Mouse (Mus musculus): ENCODE results near the gene Stk10.

The Stk10 gene

DNA sequence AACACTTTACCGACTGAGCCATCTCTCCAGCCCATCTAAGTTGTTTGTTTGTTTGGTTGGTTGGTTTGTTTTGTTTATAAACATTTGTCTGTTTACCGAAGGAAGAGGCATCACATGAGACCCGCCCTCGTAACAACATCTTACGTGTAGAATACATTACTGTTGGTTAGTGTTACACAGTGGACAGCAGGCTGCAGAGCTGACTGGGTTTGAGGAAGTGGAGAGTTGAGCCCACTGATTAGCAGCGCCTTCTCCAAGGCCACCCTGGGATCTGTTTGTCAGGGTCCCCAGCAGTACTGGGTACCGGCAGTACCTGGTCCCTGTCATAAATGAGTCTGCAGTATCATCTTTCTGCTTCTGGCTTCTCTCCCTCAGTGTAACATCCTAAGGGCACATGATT, 35.0 kb downstream of the Stk10 start:
- no peak for DNase-seq (ENCODE audit: low spot score in 2 of 2)

DNA sequence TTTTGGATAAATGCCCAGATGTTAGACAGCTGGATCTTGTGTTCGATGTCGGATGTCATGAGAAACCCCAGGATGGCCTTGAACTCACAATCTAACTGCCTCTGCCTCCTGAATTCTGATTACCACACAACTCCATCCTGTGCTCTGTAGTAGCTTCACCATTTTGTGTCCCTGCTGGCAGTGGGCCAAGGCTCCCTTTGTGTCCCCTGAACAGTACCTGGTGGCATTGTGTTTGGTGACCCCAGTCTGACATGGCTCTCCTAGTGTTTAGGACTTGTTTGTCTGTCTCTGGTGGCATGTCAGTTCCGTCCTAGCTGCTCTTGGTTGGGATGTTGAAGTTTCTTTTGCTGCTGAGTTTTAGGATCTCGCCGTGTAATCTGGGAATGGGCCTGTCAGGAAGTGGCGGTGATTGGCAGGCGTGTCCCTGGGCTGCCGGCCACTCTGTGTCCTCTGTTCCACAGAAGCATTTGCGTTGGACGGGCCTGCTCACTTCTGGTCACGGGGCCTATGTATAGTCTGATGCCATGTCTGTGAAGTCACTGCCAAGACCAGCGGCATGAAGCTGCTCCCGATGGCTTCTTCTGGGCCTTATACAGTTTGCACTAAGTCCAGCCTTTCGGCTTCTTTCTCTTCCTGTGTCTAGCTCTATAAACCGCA, 35.7 kb downstream of the Stk10 start:
- no peak for DNase-seq (ENCODE audit: low spot score in 2 of 2)

DNA sequence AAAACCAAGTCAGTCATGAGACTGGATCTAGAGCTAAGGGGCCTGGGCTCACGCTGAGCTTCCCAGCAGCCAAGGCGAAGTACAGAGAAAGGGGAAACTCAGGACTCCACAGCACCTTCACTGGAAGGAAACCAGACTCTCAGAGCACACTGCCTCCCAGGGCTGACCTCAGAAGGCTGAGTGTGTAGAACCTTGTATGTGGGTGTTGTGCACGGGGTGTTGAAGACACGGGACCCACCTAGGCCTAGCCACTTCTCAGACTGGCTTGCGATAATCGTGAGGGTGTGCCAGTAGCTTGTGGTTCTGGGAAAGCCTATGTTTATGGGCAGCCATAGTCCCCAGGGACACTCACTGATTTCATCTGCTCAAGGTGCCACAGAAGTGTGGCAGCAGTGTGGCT, 38.0 kb downstream of the Stk10 start:
- DNase-seq (ENCODE audit: low spot score in 2 of 2): no peak

DNA sequence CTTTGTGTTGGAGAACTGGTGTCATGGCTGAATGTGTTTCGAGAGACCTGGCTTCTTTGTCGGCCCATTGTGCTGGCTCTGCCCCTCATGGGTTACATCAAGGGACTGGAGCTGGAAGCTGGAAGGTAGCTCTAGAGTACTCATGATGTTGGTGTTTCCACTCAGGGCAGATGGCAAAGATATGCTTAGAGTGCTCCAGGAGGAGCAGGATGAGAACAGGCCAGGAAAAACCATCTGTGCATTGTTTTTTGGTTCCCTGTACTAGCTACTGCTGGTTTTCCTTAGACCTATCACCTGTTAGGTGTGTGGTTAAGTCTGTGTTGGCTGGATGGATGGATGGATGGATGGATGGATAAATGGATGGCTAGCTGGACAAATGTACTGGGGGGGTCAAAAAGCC, 40.6 kb downstream of the Stk10 start:
- no peak for DNase-seq (ENCODE audit: low spot score in 2 of 2)

DNA sequence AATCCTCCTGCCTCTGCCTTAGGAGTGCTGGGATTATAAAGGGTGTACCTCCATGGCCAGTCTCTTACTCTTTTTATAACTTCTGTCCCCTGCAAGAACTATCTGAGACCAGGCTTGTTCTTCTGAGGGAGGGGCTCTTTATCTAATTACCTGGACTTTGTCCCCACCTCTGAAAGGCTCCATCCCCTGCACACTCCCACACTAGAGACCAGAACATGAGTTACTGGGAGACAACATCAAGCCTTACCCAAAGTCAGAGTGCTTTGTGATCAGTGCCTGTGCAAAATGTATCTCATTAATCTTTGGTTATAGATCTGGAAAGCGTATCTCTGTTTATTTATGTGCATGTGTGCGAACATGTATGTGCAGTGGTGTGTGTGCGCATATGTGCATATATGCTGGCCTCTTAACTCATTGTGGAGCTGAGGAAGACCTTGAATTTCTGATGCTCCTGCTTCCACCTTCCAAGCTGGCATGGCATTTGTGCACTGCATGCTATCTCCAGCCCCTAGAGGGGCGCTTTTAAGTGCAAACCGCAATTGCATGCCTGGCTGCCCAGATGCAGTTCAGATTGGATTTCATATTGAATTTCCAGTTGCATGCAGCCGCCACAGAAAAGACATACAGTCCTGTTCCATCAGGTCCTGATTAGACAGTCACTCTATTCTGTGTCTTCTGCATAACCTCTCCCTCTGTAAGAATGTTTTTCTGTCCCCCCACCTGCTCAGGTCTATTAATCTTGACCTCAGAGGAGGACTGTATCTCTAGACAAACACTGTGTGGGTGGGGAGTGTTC, 43.1 kb downstream of the Stk10 start:
- DNase-seq (ENCODE audit: low spot score in 2 of 2): no peak

DNA sequence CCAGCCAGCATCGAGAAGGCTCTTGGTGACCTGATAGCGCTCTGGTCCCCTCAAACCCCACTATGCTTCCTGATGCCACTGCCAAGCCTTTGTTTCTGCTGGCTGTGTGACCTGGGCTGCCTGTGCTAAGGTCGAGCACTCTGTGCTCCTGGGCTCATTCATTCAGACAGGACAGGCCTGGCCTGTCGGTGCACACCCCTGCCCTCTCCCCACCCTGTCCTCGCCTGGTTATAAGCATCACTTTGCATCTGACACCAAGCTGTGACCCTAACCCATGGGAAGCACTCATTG, 43.6 kb downstream of the Stk10 start:
- no peak for DNase-seq (ENCODE audit: low spot score in 2 of 2)

DNA sequence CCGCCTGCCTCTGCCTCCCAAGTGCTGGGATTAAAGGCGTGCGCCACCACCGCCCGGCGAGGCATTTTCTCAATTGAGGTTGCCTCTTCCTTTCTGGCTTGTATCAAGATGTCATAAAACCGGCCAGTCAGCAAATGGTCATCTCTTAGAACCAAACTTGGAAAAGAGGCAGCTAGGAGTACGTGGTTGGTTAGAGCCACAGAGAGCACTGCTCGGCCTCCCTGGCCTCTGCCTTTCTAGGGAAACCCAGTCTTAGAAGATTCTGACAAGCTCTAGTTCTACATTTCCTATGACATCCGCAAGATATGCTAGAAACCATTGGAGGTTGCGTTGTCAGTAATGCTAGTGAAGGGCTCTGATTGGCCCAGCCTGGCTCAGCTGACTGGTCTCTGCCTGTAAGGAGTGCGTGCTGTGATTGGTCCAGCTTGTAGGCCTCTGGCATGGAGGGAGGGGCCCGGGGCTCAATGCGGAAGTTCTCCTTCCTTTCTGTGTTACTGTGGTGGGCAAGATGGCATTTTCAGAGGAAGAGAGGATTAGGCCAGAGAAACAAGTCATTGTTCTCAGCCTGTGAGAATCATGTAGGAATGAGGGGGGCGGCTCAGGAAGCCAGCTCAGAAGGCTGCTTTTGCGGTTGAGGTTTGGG, 47.3 kb downstream of the Stk10 start:
- DNase-seq (ENCODE audit: low spot score in 2 of 2): peak; percentile 51 to 69

DNA sequence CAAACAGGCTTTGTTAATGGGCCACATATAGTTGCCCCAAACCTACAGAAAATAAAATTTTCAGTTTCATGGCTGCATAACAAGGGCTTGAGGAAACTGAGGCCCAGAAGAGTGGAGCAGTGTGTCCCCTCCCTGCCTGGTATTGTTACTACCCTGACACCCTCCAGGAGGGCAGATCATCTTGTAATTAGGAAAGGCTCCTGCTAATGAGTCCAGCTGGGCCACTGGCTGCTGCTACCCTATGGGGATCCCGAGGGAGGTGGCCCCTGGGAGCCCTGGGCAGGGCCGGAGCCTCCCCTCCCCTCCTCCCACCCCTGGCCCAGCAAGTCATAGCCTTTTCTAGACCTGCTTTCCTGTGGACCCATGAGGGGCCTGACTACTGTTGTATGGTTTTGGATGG, 47.9 kb downstream of the Stk10 start:
- no peak for DNase-seq (ENCODE audit: low spot score in 2 of 2)

DNA sequence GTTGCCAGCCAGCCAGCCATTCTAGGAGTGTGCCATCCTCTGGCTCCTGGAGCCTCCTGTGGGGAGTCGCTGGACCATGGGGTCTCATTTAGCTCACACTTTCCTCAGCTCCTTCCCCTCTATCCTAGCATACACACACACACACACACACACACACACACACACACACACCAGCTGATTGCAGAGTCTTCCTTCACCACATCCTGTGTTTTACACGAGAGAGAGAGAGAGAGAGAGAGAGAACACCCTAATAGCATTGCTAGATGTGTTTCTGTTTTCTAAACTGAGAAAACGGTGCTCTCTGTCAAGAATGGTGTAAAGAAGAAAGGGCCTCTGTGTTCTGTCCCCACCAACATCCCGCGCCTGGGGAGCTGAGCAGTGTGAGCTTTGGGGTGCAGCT, 49.7 kb downstream of the Stk10 start:
- no peak for DNase-seq (ENCODE audit: low spot score in 2 of 2)

DNA sequence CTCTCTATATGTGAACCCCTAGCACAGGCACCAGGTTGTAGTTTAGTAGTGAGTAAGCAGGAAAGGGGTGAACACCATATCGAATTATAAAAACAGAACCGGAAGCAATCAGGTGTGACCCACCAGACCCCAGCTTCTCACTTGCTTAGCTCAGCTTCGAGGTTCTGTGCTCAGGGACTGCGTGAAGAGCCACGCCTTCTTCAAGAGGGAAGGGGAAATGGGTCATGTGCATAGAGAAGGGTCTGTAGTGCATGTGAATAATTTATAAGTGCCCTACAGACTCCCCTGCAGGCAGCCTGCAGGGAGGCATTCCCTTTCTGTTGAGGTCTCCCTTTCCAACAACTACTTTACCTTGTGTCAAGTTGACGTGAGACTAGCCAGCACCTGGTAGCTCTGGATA, 52.9 kb downstream of the Stk10 start:
- no peak for DNase-seq (ENCODE audit: low spot score in 2 of 2)

DNA sequence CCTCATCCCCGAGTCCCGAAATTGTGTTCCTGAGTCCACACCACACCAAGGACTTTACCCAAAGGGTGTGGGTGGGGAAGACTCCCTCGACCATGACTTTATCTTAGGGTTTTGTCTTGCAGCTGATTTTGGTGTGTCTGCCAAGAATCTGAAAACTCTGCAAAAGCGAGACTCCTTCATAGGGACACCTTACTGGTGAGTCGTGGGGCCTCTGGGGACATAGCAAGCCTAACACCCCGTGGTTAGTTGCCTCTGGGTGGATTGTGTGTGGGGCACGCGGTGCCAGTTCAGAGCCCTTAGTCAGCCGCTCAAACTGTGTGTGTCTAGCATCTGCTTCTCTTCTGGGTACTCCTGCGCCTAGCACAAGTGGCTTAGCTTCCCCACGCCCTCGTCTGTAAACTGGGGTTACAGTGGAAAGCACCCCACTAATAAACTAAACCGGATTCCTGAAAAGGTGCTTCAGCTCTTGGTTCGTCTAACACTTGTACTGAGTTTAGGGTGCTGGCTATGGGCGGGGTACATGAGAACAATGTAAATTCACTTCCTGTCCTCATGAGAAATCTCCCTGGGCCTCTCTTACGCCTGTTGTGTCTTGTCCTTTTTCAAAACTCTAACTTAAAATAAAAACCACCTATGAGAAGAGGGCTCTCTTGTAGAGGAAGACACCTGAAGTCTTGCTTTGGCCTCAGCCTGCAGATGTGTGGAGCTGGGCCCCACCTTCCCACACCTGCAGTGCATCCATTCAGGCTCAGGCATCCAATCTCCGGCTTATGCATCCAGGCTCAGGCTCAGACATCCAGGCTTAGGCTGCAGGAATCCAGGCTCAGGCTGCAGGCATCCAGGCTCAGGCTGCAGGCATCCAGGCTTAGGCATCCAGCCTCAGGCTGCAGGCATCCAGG, 54.3 kb downstream of the Stk10 start:
- DNase-seq (ENCODE audit: low spot score in 2 of 2): no peak

DNA sequence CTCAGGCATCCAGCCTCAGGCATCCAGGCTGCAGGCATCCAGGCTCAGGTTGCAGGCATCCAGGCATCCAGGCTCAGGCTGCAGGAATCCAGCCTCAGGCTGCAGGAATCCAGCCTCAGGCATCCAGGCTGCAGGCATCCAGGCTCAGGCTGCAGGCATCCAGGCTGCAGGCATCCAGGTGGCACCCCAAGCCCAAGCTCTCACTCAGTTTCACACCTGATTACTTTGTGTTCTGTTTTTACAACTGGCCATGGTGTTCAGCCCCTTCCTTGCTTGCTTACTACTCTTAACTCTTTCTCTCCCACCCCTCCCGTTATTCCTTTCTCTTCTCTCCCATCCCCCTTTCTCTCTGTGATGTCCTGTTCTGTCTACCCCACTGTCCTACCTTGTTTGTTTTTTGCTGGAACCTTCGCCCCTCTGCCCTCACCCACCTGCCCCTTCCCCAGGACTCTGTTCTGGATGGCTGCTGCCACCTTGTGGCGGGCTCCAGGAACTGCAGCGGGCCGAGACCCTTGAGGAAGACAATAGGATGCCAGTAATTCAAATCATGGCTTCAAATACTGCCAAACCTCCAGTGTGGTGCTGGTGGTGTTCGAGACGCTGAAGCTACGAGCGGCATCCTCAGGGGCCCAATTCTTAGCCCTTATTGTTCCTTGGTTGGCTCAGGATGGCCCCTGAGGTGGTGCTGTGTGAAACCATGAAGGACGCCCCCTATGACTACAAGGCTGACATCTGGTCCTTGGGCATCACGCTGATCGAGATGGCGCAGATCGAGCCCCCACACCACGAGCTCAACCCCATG, 55.2 kb downstream of the Stk10 start:
- DNase-seq (ENCODE audit: low spot score in 2 of 2): peak; percentile 75 to 90

DNA sequence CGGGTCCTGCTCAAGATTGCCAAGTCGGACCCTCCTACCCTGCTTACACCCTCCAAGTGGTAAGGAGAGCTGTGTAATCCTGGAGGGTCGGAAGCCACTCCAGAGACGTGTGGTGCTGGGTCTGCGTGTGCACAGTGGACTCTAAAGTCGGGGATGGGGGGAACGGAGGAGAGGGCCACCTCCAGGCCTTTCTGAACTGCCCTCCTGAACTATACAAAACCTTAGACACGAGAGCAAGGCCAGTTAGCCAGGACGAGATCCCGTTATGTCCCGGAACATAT, 55.7 kb downstream of the Stk10 start:
- no peak for DNase-seq (ENCODE audit: low spot score in 2 of 2)

DNA sequence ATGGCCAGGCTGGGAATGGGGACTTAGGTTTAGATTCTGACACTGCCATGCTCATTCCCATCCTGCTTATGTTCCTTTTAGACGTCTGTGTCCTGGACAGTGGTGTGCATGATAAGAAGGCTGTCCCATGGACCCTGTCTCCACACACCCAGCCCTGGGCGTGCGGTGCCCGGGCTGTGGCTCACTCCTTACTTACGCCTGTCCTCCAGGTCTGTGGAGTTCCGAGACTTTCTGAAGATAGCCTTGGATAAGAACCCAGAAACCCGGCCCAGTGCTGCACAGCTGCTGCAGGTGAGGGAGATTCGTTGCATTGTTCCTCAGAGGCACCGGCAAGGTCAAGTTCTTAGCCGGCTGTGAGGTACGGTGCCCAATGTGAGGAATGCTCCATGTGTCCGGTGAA, 56.1 kb downstream of the Stk10 start:
- no peak for DNase-seq (ENCODE audit: low spot score in 2 of 2)

DNA sequence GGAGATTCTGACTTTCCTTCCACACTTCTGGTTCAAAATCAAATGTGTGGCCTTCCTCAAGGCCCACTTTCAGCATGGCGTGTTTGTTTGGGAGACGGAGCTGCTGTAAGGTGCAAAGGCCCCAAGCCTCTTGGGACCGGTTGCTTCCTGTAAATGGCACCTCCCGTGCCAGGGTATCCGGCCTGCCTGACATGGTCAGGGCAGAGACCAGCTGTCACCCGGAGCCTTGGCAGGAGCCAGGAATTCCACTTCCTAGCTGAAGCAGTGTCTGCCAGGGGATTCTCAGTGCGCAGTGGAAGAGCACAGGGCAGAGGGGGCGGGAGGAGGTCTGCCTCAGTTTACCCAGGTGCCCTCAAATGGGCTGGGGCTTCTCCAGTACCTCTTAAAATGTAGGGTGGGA, 56.7 kb downstream of the Stk10 start:
- no peak for DNase-seq (ENCODE audit: low spot score in 2 of 2)

DNA sequence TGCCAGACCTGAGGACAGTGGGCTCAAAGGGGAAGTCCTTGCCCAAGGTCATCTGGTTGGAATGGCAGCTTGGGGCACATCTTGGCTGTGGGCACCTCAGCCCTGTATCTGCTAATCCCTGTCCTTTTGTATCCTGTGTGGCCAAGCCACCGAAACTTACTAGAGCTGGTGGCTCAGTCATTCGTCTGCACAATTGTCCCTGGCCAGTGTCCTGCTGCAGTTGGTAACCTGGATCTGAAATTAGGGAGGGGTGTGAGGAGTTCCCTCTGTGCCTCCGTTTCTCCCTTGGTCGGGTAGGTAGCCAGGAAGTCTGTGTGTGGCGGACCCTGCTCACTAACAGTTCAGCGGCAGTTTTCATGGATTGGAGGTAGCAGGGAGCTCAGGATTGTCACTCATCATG, 57.1 kb downstream of the Stk10 start:
- DNase-seq (ENCODE audit: low spot score in 2 of 2): no peak

DNA sequence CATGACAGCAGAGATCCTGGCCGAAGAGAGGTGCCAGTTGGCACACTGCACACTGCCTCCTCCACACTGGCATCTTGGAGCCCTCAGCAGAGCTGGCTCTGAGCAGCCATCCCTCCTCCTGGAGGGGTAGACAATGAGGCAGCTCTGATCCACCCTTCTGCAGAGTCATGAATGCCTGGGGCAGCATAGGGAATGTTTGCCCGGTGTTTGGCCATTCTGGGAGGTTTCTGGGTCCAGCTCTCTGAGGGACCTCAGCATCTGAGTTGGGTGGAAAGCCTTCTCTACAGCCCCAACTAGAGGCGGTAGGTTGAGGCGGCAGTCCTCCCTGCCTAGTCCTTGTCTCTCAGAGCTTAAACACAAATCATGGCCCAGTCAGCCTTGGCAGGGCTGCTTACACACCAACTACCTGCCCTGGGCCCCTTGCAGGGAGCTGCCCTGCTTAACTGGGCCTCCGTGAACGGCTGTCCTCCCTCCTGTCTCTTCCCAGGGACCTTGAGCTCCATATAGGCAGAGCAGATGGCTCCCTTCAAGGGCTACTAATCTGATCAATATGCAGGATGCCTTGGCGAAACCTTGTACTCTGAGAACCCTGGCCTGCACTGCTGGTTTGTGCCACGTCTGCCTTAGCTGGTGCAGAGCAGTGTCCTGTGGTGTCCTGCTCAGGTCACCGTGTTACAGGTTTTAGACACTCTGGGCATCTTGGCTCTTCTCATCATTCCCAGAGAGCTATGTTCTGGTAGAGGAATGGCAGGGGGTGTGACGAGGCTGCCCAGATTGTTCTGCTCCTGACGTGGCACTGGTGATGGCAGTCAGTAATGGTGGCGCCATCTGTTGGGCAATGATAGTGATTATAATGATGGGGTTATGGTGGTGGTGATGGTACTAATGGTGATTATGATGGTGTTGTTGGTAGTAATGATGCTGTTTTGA, 59.1 kb downstream of the Stk10 start:
- no peak for DNase-seq (ENCODE audit: low spot score in 2 of 2)

DNA sequence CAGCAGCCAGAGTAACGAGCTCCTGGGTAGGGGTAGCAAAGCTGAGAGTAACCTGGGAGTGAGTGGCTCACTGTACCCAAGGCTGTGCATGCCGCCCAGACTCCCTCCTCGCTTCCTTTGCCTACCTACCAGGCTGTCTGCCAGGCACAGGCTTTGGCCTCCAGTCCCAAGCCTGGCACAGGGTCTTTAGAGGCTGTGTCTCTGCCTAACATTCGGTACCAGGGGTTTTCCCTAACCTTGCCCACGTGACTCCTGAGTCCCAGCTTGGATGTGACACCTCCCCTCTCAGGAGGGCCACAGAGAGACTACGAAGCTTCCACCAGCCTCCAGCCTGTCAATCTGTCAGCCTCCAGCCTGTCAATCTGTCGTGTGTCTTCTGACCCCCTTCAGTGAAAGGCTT, 60.0 kb downstream of the Stk10 start:
- DNase-seq (ENCODE audit: low spot score in 2 of 2): no peak

DNA sequence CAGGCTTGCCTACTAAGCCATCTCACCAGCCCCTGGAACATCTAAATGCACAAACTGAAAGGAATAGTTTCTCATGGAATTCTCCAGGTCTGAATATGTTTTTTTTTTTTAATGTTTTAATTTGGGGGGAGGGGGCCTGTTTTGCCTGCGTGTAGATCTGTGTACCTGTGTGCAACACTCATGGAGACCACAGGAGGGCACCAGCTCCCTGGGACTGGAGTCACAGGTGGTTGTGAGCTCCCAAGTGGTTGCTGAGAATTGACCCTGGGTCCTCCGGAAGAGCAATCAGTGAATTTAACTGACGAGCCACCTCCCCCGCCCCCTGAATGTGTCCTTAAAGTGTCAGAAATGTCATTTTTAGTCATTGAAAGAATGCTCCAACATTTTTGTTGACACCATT, 61.0 kb downstream of the Stk10 start:
- DNase-seq (ENCODE audit: low spot score in 2 of 2): no peak

DNA sequence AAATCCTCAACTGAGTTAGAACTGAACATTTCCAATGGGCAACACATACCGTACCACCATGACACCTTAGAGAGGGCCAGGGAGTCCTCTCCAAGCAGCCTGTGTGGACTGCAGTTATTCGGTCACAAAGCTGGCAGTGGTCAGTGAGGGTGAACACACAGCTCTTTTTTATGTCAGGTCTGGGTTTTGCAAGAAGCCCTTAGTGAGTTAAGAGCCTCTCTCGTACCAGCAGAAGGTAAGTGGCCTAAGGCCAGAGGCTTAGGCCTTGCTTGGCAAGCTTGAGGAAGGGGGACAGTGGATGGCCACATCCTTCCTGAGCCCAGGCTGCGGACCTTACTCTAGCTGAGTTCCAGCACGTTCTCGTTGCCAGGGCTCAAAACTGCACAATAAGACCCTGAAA, 67.3 kb downstream of the Stk10 start:
- no peak for DNase-seq (ENCODE audit: low spot score in 2 of 2)

Data from spleen, postnatal 4 days (tissue).